Mouse (Mus musculus): ENCODE measurements around the gene Coq7.

Coq7 gene

DNA sequence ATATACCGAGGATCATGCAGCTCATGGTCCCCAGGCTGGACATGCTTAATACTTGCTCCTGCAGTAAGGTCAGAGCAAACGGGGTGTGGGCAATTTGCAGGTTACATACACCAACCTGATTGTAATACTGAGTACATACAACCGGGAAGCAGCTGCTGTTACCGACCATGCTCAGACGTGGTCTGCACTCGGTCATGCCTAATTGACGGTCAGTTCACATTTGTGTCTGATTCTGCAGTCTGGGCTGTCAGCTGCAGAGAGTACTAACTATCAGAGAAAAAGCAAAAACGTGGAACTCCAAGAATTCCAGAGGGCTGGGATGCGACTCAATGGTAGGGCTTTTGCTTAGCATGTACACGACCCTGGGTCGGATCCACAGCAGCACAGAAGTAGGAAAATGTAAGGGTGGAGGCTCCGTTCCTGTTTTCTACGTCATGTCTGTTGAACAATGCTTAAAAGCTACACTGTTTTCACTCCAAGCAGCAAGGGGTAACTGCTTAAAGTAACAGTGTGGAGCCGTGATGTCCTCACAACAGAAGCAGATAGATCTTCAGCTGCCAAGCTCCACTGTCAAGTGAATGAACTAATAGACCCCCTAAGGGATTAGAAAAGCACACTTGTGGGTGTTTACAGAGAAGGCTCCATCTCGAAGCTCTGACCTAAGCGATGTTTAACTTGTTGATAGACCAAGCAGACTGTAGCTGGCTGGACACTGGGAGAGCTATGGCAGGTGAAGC lies 71.6 kb downstream of the Coq7 start:
- DNase-seq (ENCODE audit: low spot score in 2 of 2), result no peak
